Mouse (Mus musculus) stomach, postnatal 0 days (tissue): Measurements from ENCODE around the gene Wnt2. TPM values are rescaled to one million over a fixed set of nuclear protein-coding genes. Genes with fewer than 3 reads are reported as not detected.

Experiments
- ATAC-seq: fragments of 200-750 bp; cut with Nextera tagmentation; 2 replicates; pipeline ENCODE4 v1.8.0; 2017; ENCODE audit not compliant: low FRiP score, low TSS enrichment
- DNase-seq: peaks from one replicate; pipeline ENCODE4 v3.0.0-alpha.2; 2016; ENCODE audit warnings: low spot score
- H3K27ac ChIP-seq: fragments of 300-500 bp; sonication (generic); replicated peaks from 2 replicates; pipeline ENCODE4 v1.5.1; 2014; ENCODE audit warnings: mild to moderate bottlenecking, control low read depth
- H3K27me3 ChIP-seq: fragments of 300-500 bp; sonication (generic); 2 replicates; pipeline ENCODE4 v1.6.1; 2014; ENCODE audit warnings: low read length; ENCODE audit not compliant: control insufficient read depth, insufficient read depth
- H3K36me3 ChIP-seq: fragments of 300-500 bp; sonication (generic); 2 replicates; pipeline ENCODE4 v1.6.1; 2014; ENCODE audit warnings: low read length, mixed read lengths; ENCODE audit not compliant: control insufficient read depth, insufficient read depth
- H3K4me1 ChIP-seq: fragments of 300-500 bp; sonication (generic); replicated peaks from 2 replicates; pipeline ENCODE4 v1.6.1; 2014; ENCODE audit warnings: antibody characterized with exemption; ENCODE audit not compliant: control insufficient read depth, insufficient read depth
- H3K4me2 ChIP-seq: fragments of 300-500 bp; sonication (generic); replicated peaks from 2 replicates; pipeline ENCODE4 v1.6.1; 2014; ENCODE audit warnings: low read depth, mild to moderate bottlenecking, control low read depth, moderate library complexity
- H3K4me3 ChIP-seq: fragments of 300-500 bp; sonication (generic); 2 replicates; pipeline ENCODE4 v1.5.1; 2014; ENCODE audit warnings: low read depth, low read length, control low read depth
- H3K9ac ChIP-seq: fragments of 300-500 bp; sonication (generic); 2 replicates; pipeline ENCODE4 v1.6.1; 2014; ENCODE audit warnings: mild to moderate bottlenecking, low read length, control low read depth, mixed read lengths
- H3K9me3 ChIP-seq: fragments of 300-500 bp; sonication (generic); 2 replicates; pipeline ENCODE4 v1.6.1; 2016; ENCODE audit warnings: low read length; ENCODE audit not compliant: control insufficient read depth
- CTCF ChIP-seq: IDR thresholded peaks from 2 replicates; pipeline ENCODE4 v1.5.1; 2016; ENCODE audit warnings: antibody characterized with exemption, low read depth, mild to moderate bottlenecking, moderate library complexity
- EP300 ChIP-seq: optimal IDR thresholded peaks from 2 replicates; pipeline ENCODE3; 2016; ENCODE audit warnings: antibody characterized with exemption
- WGBS: fragments of 180-500 bp; shearing (Covaris S2); extraction: QIAGEN DNeasy Blood & Tissue Kit; methylation state at CpG from one replicate; pipeline ENCODE4 v1.1.7; 2014; 5-methylcytosine and 5-hydroxymethylcytosine counted together
- polyA plus RNA-seq: library from polyadenylated mRNA; unstranded; fragments of >200 nt; fragmentation: Nextera tagmentation; extraction: Ambion mirVana; gene quantifications from 2 replicates; pipeline ENCODE4 v1.2.1, GENCODE M21; 2015

The Wnt2 gene
- 0.79 and 1.3 TPM in 2 replicates for polyA plus RNA-seq

DNA sequence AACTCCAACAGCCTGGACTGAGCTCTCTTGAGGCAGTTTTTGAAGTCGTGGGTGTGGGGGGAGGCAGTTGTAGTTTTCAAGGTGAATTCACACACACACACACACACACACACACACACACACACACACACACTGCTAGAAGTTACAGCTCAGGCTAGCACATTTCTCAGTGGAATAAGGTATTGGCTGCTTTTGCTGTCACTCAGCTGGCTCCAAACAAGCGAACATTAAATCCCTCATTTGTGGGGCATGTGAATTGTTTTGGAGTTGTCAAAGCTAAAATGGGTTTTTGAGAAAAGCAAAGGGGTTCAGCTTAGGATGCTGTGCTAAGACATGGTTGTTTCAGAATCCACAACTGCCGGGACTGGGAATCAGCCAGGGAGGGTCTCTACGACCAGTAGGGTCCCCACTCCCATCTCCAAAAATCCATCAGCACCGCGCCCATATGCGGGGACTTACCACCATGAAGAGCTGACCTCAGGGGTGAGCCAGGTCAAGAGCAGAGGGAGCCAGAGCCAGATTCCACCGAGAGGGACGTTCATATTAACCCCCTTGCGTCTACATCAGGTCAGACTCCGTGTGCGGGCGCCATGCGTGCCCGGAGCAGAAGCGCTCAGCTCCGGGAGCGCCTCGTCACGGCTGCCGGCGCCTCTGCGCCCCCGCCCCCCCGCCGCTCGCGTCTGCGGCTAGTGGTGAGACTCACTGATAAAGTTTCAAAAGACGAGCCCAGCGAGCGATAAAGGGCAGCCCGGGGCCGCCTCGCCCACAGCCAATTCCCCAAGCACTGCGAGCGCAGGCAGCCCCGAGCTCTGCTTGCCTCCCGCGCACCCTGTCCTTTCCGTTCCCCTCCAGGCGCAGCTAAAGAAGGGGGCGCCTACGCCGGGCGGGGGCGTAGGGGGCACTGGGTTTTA, at the start of gene Wnt2:
Gene Wnt2 (minus strand): TSS at position 840 of the 911 bp plus-strand sequence.
- Histone ChIP-seq H3K9me3 (no peaks in the 10 kb centered on the region), H3K4me3 (peak within 1 kb of the TSS; percentile 41), H3K36me3 (no peaks in the 10 kb centered on the region), H3K4me2 (peak within 1 kb of the TSS; percentile 79), H3K4me1 (peaks cover 3% of the 10 kb centered on the region; the same call in 1 of the 2 replicates), H3K27me3 (no peaks in the 10 kb centered on the region; the same call in 1 of the 2 replicates), H3K27ac (no peak within 1 kb of the TSS), H3K9ac (peak within 1 kb of the TSS; percentile 38; the same call in 1 of the 2 replicates)
- TF ChIP-seq CTCF (no peak), EP300 (no peak)
- WGBS = 2% methylated on average over 47 of the region's 47 CpGs
- ATAC-seq (0 out of 2 replicates have a peak, but pooled peaks have one; percentile 35), DNase-seq (peak; percentile 32)

DNA sequence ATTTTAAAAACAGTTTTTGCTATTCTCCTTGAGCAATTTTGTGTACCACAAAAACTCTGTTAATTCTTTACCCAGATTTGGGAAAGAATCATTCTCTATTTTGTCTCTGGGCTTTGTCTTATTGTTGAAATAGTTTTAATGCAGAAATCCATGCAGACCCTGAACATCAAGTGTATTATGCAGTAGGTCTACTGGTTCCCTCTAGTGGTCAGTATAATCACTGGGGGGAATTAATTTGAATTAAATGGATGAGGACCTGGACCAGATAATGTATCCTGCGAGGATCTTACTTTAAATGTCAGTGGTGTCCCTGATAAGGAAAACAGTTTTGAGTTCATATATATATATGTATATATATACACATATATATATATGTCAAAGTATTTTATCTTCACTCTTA, 48.2 kb upstream of the Wnt2 start:
- 20% methylated on average over 1 of the region's 1 CpGs for WGBS
- TF ChIP-seq CTCF = peak; percentile 87
- no peak for TF ChIP-seq EP300
- no peak for DNase-seq
- Histone ChIP-seq H3K27ac (no peak overlapping the region), H3K36me3 (no peaks in the 10 kb centered on the region), H3K4me3 (no peak overlapping the region), H3K9ac (no peak overlapping the region), H3K4me2 (no peak overlapping the region), H3K9me3 (no peaks in the 10 kb centered on the region), H3K4me1 (no peaks in the 10 kb centered on the region), H3K27me3 (no peaks in the 10 kb centered on the region)
- ATAC-seq = no peak

DNA sequence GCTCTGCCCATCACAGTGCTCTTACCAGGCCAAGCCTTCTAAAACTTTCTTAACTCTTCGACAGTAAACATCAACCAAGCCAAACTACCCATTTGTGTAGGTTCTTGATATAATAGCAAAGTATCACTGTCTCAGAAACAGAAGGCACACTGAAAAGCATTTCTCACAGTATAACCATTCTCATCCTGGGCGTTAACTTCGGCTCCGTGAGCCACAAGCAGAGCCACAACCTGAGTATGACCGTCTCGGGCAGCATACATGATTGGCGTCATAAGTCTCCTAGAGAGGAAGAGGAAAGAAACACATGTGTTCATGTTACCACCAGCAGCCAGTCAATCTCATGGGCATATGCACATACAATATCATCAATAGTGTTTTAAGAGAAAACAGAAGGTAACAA, 46.6 kb upstream of the Wnt2 start:
- Histone ChIP-seq H3K9me3 (no peaks in the 10 kb centered on the region), H3K27ac (no peak overlapping the region), H3K36me3 (no peaks in the 10 kb centered on the region), H3K4me3 (no peak overlapping the region), H3K27me3 (no peaks in the 10 kb centered on the region), H3K9ac (no peak overlapping the region), H3K4me2 (no peak overlapping the region), H3K4me1 (no peaks in the 10 kb centered on the region)
- DNase-seq = no peak
- no peak for ATAC-seq
- no peak for TF ChIP-seq CTCF
- TF ChIP-seq EP300 = no peak
- WGBS = 75% methylated on average over 7 of the region's 7 CpGs

DNA sequence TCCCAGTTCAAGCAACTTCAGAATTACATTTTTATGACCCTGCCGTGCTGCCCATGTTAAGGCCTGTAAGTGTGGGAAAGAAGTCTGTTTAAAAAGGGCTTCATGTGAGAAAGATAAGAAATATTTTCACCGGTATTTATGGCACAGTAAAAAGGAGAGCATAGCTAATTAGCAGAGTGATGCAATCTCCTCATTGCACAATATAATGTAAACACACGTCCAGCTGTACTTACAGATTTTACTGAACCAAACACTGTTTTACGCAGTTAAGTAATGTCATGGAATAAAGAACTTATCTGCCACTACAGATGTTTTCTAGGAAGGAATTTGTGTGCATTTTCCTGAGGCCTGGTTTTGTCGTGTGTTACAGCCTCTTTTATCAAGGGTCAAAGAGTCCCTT, 46.2 kb upstream of the Wnt2 start:
- H3K27me3 ChIP-seq = no peaks in the 10 kb centered on the region
- H3K27ac ChIP-seq = no peak overlapping the region
- H3K4me3 ChIP-seq = no peak overlapping the region
- no peaks in the 10 kb centered on the region for H3K9me3 ChIP-seq
- H3K36me3 ChIP-seq = no peaks in the 10 kb centered on the region
- H3K9ac ChIP-seq = no peak overlapping the region
- WGBS = 13% methylated on average over 5 of the region's 5 CpGs
- no peak overlapping the region for H3K4me2 ChIP-seq
- ATAC-seq (no peak), DNase-seq (no peak)
- TF ChIP-seq CTCF (no peak), EP300 (no peak)
- H3K4me1 ChIP-seq = no peaks in the 10 kb centered on the region

DNA sequence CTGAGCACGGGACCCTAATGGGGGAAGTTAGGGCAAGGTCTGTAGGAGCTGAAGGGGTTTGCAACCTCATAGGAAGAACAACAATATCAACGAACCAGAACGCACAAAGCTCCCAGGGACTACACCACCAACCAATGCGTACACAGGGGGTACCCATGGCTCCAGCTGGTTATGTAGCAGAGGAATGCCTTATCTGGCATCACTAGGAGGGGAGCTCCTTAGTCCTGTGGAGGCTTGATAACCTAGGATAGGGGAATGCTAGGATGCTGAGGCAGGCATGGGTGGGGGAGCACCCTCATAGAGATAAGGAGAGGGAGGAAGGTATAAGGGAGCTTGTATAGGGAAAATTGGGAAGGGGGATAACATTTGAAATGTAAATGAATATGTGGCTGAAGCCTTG, 27.5 kb upstream of the Wnt2 start:
- Histone ChIP-seq H3K9ac (no peak overlapping the region), H3K27ac (no peak overlapping the region), H3K27me3 (no peaks in the 10 kb centered on the region), H3K4me3 (no peak overlapping the region), H3K4me1 (no peaks in the 10 kb centered on the region), H3K4me2 (no peak overlapping the region), H3K9me3 (no peaks in the 10 kb centered on the region), H3K36me3 (no peaks in the 10 kb centered on the region)
- 87% methylated on average over 4 of the region's 4 CpGs for WGBS
- no peak for DNase-seq
- no peak for ATAC-seq
- TF ChIP-seq CTCF (no peak), EP300 (no peak)

DNA sequence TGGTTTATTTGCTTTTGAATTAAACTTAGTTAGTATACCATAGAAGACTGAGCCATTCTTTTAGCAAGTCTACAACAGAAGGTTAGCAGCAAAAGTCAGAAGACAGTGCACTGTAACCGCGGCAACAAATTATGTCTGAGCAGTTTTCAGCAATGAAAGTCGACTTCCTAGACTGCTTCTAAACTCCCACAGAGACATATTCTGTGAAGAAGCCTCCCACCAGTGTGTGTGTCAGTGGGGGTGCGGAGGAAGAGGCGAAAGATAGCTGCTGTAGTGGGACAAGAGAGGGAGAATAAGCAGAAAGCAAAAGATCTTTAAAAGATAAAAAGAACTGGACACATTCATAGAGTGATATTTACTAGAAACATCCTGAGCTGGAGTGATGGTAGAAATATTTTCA, 21.3 kb upstream of the Wnt2 start:
- no peak overlapping the region for H3K9ac ChIP-seq
- TF ChIP-seq EP300 (no peak), CTCF (no peak)
- ATAC-seq (no peak), DNase-seq (no peak)
- no peak overlapping the region for H3K4me2 ChIP-seq
- no peaks in the 10 kb centered on the region for H3K36me3 ChIP-seq
- no peaks in the 10 kb centered on the region for H3K27me3 ChIP-seq
- 72% methylated on average over 5 of the region's 5 CpGs for WGBS
- H3K4me3 ChIP-seq = no peak overlapping the region
- no peaks in the 10 kb centered on the region for H3K9me3 ChIP-seq
- H3K4me1 ChIP-seq = no peaks in the 10 kb centered on the region
- H3K27ac ChIP-seq = no peak overlapping the region
